Mouse (Mus musculus) heart, postnatal 4 days (tissue): ENCODE results near the gene Cacna2d2. TPM values are rescaled to one million over a fixed set of nuclear protein-coding genes. Genes with fewer than 3 reads are reported as not detected.
"Not testable (repeated sequence)": the region's sequence is repeated elsewhere in the genome, so short reads cannot be mapped to it uniquely, and the experiment has no call there.

Source experiments
- DNase-seq: peaks from one replicate; pipeline ENCODE4 v3.0.0; 2021
- total RNA-seq, 2 experiments: library from RNA; stranded (reverse); gene quantifications; 2 replicates each; pipeline ENCODE4 v1.2.3; 2021

Gene Cacna2d2
- total RNA-seq, 2 experiments from 2014 or later: 21.2 to 23.1 TPM

GRCm38 (mm10) chr9:107556346-107556745 lies 156.9 kb downstream of the Cacna2d2 start:
- no peak for DNase-seq

- peak; percentile 95 for DNase-seq
Observed at GRCm38 (mm10) chr9:107563029-107563581, 163.7 kb downstream of the Cacna2d2 start, which contains the start of gene Tusc2. Gene Tusc2, plus strand, starts transcription at chr9:107563255.

- DNase-seq: not testable (repeated sequence)
Observed at GRCm38 (mm10) chr9:107565556-107565955, 166.1 kb downstream of the Cacna2d2 start.

- peak; percentile 92 for DNase-seq
Observed at GRCm38 (mm10) chr9:107566041-107566709, 166.8 kb downstream of the Cacna2d2 start.

- peak; percentile 60 for DNase-seq
Observed at GRCm38 (mm10) chr9:107566855-107567254, 167.4 kb downstream of the Cacna2d2 start.

- DNase-seq: peak; percentile 42
Observed at GRCm38 (mm10) chr9:107567702-107568319, 168.4 kb downstream of the Cacna2d2 start, which contains the start of gene Hyal2. Gene Hyal2, plus strand, starts transcription at chr9:107567945.

GRCm38 (mm10) chr9:107568331-107569261 lies 169.2 kb downstream of the Cacna2d2 start:
- peak; percentile 88 for DNase-seq

GRCm38 (mm10) chr9:107569270-107569669 lies 169.9 kb downstream of the Cacna2d2 start:
- DNase-seq: no peak

- DNase-seq: no peak
Observed at GRCm38 (mm10) chr9:107570016-107570415, 170.6 kb downstream of the Cacna2d2 start.

GRCm38 (mm10) chr9:107570845-107571244 lies 171.4 kb downstream of the Cacna2d2 start:
- no peak for DNase-seq

GRCm38 (mm10) chr9:107571534-107572326 lies 172.3 kb downstream of the Cacna2d2 start:
- DNase-seq: no peak

GRCm38 (mm10) chr9:107572327-107572662 lies 172.9 kb downstream of the Cacna2d2 start:
- DNase-seq: no peak

GRCm38 (mm10) chr9:107573774-107574173 lies 174.4 kb downstream of the Cacna2d2 start:
- not testable (repeated sequence) for DNase-seq

GRCm38 (mm10) chr9:107575579-107576356 lies 176.4 kb downstream of the Cacna2d2 start:
- no peak for DNase-seq

- peak; percentile 88 for DNase-seq
Observed at GRCm38 (mm10) chr9:107576357-107577107, 177.1 kb downstream of the Cacna2d2 start, which contains the start of gene Hyal1. Gene Hyal1, plus strand, starts transcription at chr9:107576927.

GRCm38 (mm10) chr9:107577871-107578270 lies 178.5 kb downstream of the Cacna2d2 start:
- DNase-seq: no peak

GRCm38 (mm10) chr9:107578587-107578986 lies 179.2 kb downstream of the Cacna2d2 start, which contains the start of gene Naa80:
Gene Naa80, plus strand, starts transcription at chr9:107578887.
- DNase-seq: no peak
